Mouse (Mus musculus): Measurements from ENCODE around the gene Mycl. TPM values are rescaled to one million over a fixed set of nuclear protein-coding genes. Genes with fewer than 3 reads are reported as not detected.

Mycl gene
- polyA plus RNA-seq, 1 experiment, result 1.6 TPM

GRCm38 (mm10) chr4:122980684-122981083, 14.8 kb upstream of the Mycl start:
- Histone ChIP-seq H3K27ac (ENCODE audit: insufficient read depth, low read depth, low read length) (no peak overlapping the region), H3K4me3 (ENCODE audit: insufficient read depth, low read depth, low read length) (no peak overlapping the region), H3K36me3 (ENCODE audit: control insufficient read depth, insufficient read depth, low read length) (no peaks in the 10 kb centered on the region), H3K27me3 (replicated peaks; ENCODE audit: control insufficient read depth, insufficient read depth, low read length) (no peaks in the 10 kb centered on the region), H3K4me1 (ENCODE audit: control insufficient read depth, insufficient read depth, low read length) (no peaks in the 10 kb centered on the region)
- DNase-seq, result no peak
- TF ChIP-seq POLR2A (IDR thresholded peaks at IDR 0.05; ENCODE audit: low read depth, low read length), result no peak
- TF ChIP-seq CTCF (conservative IDR thresholded peaks at IDR 0.05; ENCODE audit: insufficient read depth, insufficient read length, low read depth, low read length), result no peak
- 62% methylated on average over 2 of the region's 2 CpGs for WGBS

GRCm38 (mm10) chr4:122981238-122981637, 14.2 kb upstream of the Mycl start:
- Histone ChIP-seq H3K27ac (ENCODE audit: insufficient read depth, low read depth, low read length) (no peak overlapping the region), H3K4me1 (ENCODE audit: control insufficient read depth, insufficient read depth, low read length) (no peaks in the 10 kb centered on the region), H3K36me3 (ENCODE audit: control insufficient read depth, insufficient read depth, low read length) (no peaks in the 10 kb centered on the region), H3K4me3 (ENCODE audit: insufficient read depth, low read depth, low read length) (no peak overlapping the region), H3K27me3 (replicated peaks; ENCODE audit: control insufficient read depth, insufficient read depth, low read length) (no peaks in the 10 kb centered on the region)
- DNase-seq, result no peak
- no peak for TF ChIP-seq POLR2A (IDR thresholded peaks at IDR 0.05; ENCODE audit: low read depth, low read length)
- no peak for TF ChIP-seq CTCF (conservative IDR thresholded peaks at IDR 0.05; ENCODE audit: insufficient read depth, insufficient read length, low read depth, low read length)
- WGBS, result 69% methylated on average over 7 of the region's 7 CpGs

DNA sequence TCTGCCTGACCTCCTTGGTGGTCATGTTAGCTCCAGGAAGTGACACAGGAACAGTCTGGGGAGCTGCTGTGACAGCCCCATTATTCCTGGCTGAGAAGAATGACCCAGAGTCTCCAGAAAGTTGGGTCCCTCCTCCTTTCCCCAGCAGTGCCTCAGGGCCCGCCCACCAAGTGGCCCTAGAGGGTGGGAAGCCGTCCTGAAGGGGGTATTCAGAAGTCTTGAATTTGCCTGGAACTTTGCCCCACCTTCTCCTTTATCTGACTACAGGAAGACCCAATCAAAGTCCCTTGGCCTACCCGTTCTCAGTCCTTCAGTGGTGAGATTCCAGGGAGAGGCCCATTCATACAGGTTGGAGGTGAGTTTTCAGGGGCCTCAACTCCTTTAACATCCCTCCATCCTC, 13.5 kb upstream of the Mycl start:
- H3K27me3 ChIP-seq (replicated peaks; ENCODE audit: control insufficient read depth, insufficient read depth, low read length), result no peaks in the 10 kb centered on the region
- H3K4me3 ChIP-seq (ENCODE audit: insufficient read depth, low read depth, low read length), result no peak overlapping the region
- no peak for DNase-seq
- 72% methylated on average over 3 of the region's 3 CpGs for WGBS
- no peaks in the 10 kb centered on the region for H3K4me1 ChIP-seq (ENCODE audit: control insufficient read depth, insufficient read depth, low read length)
- no peaks in the 10 kb centered on the region for H3K36me3 ChIP-seq (ENCODE audit: control insufficient read depth, insufficient read depth, low read length)
- TF ChIP-seq POLR2A (IDR thresholded peaks at IDR 0.05; ENCODE audit: low read depth, low read length) (no peak), CTCF (conservative IDR thresholded peaks at IDR 0.05; ENCODE audit: insufficient read depth, insufficient read length, low read depth, low read length) (no peak)
- H3K27ac ChIP-seq (ENCODE audit: insufficient read depth, low read depth, low read length), result no peak overlapping the region

- Histone ChIP-seq H3K4me1 (ENCODE audit: control insufficient read depth, insufficient read depth, low read length) (no peaks in the 10 kb centered on the region), H3K36me3 (ENCODE audit: control insufficient read depth, insufficient read depth, low read length) (no peaks in the 10 kb centered on the region), H3K27ac (ENCODE audit: insufficient read depth, low read depth, low read length) (no peak overlapping the region), H3K27me3 (replicated peaks; ENCODE audit: control insufficient read depth, insufficient read depth, low read length) (no peaks in the 10 kb centered on the region), H3K4me3 (ENCODE audit: insufficient read depth, low read depth, low read length) (no peak overlapping the region)
- WGBS, result 72% methylated on average over 3 of the region's 3 CpGs
- TF ChIP-seq POLR2A (IDR thresholded peaks at IDR 0.05; ENCODE audit: low read depth, low read length) (no peak), CTCF (conservative IDR thresholded peaks at IDR 0.05; ENCODE audit: insufficient read depth, insufficient read length, low read depth, low read length) (no peak)
- no peak for DNase-seq
Observed at GRCm38 (mm10) chr4:122982537-122982936, 12.9 kb upstream of the Mycl start.

DNA sequence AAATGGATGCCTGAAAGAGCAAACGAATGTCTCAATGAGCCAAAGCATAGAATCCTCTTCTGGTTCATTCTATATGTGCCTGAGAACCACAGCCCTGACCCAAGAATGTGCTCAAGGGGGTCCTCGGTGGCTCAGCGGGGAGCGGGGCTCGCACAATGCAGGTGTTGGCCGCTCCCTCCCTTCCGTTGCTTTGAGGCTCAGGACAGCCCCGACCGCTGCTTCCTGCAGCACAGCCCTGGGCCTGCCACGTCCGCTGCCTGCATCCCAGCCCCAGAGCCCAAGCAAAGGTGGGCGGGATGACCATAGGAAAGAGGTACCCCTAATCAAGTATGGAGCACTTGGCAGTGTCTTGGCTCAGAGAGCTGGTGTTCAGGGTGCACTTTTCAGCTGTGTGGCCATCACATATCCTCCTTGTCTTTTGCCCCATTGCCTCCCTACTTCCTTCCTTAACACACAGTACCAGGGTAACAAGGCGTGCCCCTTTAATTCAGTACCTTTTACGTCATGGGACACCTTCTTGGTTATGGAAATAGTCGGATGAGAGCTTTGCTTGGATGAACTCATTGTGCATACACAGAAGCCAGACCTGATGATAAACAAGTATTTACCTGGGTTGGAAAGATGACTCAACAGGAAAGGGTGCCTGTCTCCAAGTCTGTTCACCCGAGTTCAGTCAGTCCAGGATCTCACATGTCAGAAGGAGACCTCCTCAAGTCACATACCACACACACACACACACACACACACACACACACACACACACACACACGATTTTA, 11.8 kb upstream of the Mycl start:
- 51% methylated on average over 17 of the region's 17 CpGs for WGBS
- TF ChIP-seq CTCF (conservative IDR thresholded peaks at IDR 0.05; ENCODE audit: insufficient read depth, insufficient read length, low read depth, low read length) (no peak), POLR2A (IDR thresholded peaks at IDR 0.05; ENCODE audit: low read depth, low read length) (no peak)
- Histone ChIP-seq H3K27me3 (replicated peaks; ENCODE audit: control insufficient read depth, insufficient read depth, low read length) (no peaks in the 10 kb centered on the region), H3K27ac (ENCODE audit: insufficient read depth, low read depth, low read length) (no peak overlapping the region), H3K4me3 (ENCODE audit: insufficient read depth, low read depth, low read length) (no peak overlapping the region), H3K36me3 (ENCODE audit: control insufficient read depth, insufficient read depth, low read length) (no peaks in the 10 kb centered on the region), H3K4me1 (ENCODE audit: control insufficient read depth, insufficient read depth, low read length) (no peaks in the 10 kb centered on the region)
- no peak for DNase-seq

DNA sequence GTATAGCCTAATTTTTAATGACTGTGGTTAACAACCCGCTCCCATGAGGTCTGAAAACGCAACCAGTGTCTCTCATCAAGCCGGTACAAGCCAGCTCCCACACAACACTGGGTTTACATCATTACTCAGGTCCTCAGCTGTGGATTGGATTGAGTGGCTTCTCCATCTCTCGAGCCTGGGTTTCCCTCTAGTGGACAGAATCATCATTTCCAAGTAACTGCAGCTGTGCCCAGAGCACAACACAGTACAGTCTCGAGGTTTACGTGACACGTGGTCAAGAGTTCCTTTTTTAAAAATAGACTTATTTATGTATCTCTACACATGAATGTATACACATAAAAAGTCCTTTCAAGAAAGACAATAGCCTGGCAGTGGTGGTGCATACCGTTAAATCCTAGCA, 10.3 kb upstream of the Mycl start:
- 12% methylated on average over 8 of the region's 8 CpGs for WGBS

DNA sequence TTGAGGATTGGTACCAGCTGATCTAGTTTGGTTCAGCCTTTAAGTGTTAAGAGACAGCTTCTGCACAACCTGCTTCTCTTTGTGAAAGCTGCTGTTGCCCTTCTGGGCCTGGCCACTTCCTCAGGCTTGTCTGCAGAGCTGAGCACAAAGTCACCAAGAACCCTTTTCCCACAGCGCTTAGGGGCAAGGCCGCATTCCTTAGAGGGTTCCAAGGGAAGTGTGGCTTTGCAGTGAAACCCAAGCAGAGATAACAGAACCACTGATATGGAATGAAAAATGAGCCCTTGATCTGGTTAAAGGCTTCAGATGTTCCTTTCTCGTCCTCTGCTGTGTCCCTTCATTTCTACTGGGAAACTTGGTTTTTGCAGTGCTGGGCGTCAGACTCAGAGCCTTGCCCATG, 8.0 kb upstream of the Mycl start:
- no peak overlapping the region for H3K27ac ChIP-seq (ENCODE audit: insufficient read depth, low read depth, low read length)
- 82% methylated on average over 4 of the region's 4 CpGs for WGBS
- TF ChIP-seq CTCF (conservative IDR thresholded peaks at IDR 0.05; ENCODE audit: insufficient read depth, insufficient read length, low read depth, low read length), result no peak
- TF ChIP-seq POLR2A (IDR thresholded peaks at IDR 0.05; ENCODE audit: low read depth, low read length), result no peak
- no peak overlapping the region for H3K4me3 ChIP-seq (ENCODE audit: insufficient read depth, low read depth, low read length)
- H3K36me3 ChIP-seq (ENCODE audit: control insufficient read depth, insufficient read depth, low read length), result no peaks in the 10 kb centered on the region
- DNase-seq, result no peak
- no peaks in the 10 kb centered on the region for H3K27me3 ChIP-seq (replicated peaks; ENCODE audit: control insufficient read depth, insufficient read depth, low read length)
- no peaks in the 10 kb centered on the region for H3K4me1 ChIP-seq (ENCODE audit: control insufficient read depth, insufficient read depth, low read length)

More for the DNA sequence above, 10.3 kb upstream of the Mycl start:
- Histone ChIP-seq H3K27ac (ENCODE audit: insufficient read depth, low read depth, low read length) (no peak overlapping the region), H3K4me1 (ENCODE audit: control insufficient read depth, insufficient read depth, low read length) (no peaks in the 10 kb centered on the region), H3K4me3 (ENCODE audit: insufficient read depth, low read depth, low read length) (no peak overlapping the region), H3K36me3 (ENCODE audit: control insufficient read depth, insufficient read depth, low read length) (no peaks in the 10 kb centered on the region), H3K27me3 (replicated peaks; ENCODE audit: control insufficient read depth, insufficient read depth, low read length) (no peaks in the 10 kb centered on the region)
- TF ChIP-seq POLR2A (IDR thresholded peaks at IDR 0.05; ENCODE audit: low read depth, low read length) (no peak), CTCF (conservative IDR thresholded peaks at IDR 0.05; ENCODE audit: insufficient read depth, insufficient read length, low read depth, low read length) (peak; percentile 94)
- peak; percentile 83 for DNase-seq
